Mouse (Mus musculus) stomach, postnatal 0 days (tissue): ENCODE measurements around the gene Rnps1.

Experiments
- CTCF ChIP-seq: IDR thresholded peaks from 2 replicates; pipeline ENCODE4 v1.5.1; 2016; ENCODE audit warnings: antibody characterized with exemption, low read depth, mild to moderate bottlenecking, moderate library complexity
- EP300 ChIP-seq: optimal IDR thresholded peaks from 2 replicates; pipeline ENCODE3; 2016; ENCODE audit warnings: antibody characterized with exemption

DNA sequence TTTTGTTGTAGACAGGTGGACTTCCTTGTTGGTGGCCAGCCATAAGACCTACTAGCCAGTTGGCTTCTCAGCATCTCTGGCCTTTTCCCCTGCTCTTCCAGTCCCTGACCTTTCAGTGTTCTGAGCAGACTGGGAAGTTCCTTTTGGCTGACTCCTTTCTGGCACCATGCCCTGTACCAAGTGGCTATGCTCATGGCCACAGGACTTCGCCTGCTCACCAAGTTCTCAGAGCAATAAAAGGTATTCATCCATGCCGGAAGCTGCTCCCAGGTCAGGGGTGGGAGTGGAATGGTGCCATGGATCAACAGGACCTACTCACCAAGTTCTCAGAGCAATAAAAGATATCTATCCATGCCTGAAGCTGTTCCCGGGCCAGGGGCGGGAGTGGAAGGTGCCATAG lies 58.1 kb downstream of the Rnps1 start:
- no peak for TF ChIP-seq CTCF
- TF ChIP-seq EP300 = no peak
